Mouse (Mus musculus) lung, postnatal 0 days (tissue): ENCODE measurements around the gene Chrna9.

Source experiments
- CTCF ChIP-seq: IDR thresholded peaks from 2 replicates; pipeline ENCODE4 v1.5.1; 2016; ENCODE audit warnings: antibody characterized with exemption, mild to moderate bottlenecking
- EP300 ChIP-seq: IDR thresholded peaks from 2 replicates; pipeline ENCODE4 v1.6.1; 2016; ENCODE audit warnings: antibody characterized with exemption, mild to moderate bottlenecking, control low read depth

- TF ChIP-seq CTCF (no peak), EP300 (no peak)
Measured at GRCm38 (mm10) chr5:65930171-65930570, 4.5 kb upstream of the Chrna9 start.
